Mouse (Mus musculus) right cerebral cortex, postnatal 25 days (tissue): ENCODE measurements around the gene A530016L24Rik.

ENCODE experiments used
- DNase-seq: peaks from one replicate; pipeline ENCODE4 v3.0.0; 2022

A530016L24Rik gene

DNA sequence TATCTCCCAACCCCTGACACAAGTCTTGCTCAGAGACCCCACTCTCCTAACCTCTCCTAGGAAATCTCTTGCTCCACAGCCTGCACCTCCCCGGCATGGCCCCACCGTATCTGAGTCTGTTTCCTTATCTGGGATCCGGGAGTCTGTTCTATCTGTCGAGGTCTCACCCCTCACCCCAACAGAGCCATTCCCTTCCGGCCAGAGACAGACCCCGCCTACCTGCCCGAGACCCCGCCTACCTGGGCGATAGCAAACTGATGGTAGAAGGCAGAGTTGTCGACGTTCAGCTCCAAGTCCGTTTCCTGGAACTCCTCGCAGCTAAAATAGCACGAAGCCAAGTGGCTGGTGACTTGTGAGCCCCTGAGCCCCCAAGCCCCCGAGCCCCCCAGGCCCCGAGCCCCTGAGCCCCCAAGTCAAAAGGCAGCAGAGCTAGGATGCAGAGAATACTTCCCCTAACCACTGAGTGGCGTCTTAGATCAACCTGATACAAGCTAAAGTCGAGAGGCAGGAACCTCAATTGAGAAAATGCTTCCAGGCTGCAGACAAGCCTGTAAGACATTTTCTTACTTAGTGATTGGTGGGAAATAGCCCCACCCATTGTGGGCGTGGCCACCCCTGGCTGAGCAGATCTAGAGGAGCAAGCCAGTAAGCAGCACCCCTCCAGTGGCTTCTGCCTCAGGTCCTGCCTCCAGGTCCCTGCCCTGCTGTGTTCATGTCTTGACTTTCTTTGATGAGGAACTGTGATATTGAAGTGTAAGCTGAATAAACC is 13.9 kb downstream of the A530016L24Rik start:
- DNase-seq = no peak

DNA sequence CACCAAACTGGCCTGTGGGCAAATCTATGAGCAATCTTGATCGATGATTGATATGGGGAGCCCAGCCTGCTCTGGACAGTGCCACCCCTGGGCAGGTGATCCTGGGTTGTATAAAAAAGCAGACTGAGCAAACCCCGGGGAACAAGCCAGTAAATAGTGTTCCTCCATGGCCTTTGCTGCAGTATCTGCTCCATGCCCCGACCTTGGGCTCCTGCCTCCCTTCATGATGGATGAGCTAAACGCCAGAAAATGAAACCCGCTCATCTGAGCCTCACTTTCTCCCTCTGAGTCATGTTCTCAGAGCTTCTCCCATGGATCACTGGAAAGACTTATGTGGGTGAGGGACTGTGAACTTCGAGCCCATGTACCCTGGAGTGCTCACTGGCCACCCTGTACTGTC is 17.0 kb downstream of the A530016L24Rik start:
- no peak for DNase-seq

DNA sequence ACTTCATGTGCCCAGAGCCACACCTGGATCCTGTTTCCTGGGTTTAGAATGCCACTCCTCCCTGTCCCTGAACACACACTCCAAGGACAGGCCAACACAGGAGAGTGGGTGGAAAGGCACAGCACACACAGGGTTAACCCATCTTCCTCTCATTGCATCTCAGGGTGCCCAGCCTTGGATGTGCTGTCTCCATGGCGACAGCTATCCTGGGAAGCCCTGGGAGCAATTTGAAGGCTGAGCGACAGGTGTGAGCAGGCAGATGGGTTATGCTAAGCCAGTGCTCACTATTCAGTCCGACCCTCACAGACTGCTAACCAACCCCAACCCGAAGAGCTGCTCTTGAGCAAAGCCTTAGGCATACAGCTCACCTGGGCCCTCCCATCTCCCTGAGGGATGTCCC is 18.0 kb downstream of the A530016L24Rik start:
- DNase-seq = no peak

DNA sequence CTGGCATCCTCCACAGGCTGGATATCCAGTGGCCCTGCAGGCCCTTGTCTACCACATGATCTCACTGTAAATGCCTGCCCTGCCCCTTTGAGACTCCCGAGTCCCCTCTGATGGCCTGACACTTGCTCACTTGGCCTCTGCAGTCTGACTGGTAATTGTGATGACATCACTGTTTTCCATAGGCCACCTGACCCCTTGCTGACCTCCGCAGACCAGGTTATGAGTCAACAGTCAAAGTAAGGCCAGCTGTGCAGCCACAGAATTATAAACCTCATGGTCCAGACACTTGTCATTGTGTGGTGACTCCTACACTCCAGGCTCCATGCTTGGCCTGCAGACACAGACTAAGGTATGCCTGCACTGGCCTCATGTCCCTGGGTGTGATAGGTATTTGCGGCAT is 18.7 kb downstream of the A530016L24Rik start:
- DNase-seq = no peak

DNA sequence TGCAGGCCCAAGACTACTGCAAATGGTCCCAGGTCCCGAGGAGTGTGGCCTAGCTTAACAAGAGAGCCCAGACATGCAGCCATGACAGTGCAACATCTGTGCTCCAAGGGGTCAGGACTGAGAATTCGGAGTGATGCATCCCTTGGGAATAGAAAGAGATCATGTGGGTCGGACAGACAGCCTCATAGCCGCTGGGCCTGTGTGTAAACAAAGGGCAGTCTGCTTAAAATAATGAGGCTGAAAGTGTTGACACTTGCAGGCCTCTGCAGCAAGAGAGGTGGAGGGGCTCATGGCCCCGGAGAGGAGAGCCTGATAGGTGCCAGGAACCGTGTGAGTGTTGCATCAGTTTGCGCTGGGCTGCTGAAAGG is 21.1 kb downstream of the A530016L24Rik start:
- no peak for DNase-seq

DNA sequence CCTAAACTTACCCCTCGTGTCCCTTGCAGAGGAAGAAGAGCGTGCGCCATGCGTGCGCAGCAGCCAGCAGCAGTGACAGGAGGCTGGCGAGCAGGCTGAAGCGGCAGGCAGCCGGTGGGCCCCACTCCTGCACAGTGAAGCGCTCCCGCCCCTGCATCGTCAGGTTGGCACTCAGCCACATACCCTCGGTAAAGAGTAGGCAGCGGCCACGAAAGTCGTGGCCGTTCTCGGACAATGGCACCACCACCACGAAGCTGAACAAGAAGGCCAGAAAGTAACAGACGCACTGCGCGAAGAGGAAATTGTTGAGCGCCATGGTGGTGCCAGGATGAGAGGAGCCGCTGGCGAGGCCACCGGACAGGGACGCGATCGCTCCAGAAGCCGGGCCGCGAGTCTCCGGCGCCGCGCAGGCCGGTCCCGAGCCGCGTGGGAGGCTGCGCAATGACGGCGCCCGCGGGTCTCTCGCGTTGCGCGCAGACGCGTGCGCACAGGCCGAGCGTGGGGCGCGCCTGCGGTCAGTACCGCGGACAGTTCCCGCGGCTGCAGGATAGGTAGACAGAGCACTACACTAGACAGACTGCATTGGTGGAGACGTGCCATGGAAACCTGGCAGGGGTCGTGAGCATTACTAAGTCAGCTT is 21.6 kb downstream of the A530016L24Rik start:
- DNase-seq = peak; percentile 85

DNA sequence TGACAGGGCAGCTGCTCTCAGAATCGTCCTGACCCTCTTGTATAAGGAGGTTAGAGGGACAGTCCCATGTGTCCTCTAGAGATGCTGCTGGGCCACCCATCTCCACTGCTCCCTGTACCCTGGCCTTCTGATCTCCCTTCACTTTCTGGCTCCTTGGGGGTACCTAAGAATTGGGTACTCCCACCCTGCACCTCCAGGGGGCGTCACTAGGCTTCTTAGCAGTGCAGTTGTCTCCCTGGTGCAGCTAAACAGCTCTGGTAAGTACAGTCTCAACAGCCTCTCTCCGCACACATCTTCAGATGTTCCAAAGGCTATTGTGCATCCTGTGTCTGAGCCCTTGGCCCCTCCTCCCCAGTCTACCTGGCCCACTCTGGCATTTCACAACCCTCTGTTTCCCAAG is 25.6 kb downstream of the A530016L24Rik start:
- DNase-seq = no peak

DNA sequence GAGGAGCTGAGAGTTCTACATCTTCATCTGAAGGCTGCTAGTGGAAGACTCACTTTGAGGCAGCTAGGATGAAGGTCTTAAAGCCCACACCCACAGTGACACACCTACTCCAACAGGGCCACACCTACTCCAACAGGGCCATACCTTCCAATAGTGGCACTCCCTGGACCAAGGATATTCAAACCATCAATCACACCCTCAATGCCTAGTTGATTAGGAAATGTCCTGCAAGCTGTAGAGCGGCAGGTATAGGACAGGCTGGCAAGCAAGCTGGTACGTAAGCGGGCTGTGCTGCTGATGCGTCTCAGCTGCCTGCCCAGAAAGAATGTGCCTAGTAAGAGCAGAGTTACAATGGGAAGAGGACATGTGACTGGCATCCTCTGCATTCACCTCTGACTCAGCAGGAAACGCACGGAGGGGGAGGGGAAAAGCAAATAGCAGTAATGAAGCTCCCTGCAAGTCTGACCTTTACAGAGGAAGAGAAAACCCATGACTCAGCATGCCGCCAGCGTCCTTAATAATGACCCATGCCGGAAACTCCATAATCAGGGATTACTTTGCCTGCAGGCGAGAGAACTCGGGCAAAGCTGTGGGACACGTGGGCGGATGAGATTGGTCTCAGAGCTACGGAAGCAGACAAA is 27.6 kb downstream of the A530016L24Rik start, which contains the start of gene Tmem179:
TSS of gene Tmem179 (minus strand) at position 51 of the 641 bp plus-strand sequence.
- no peak for DNase-seq

GRCm38 (mm10) chr12:112518105-112518504 is 28.9 kb downstream of the A530016L24Rik start:
- no peak for DNase-seq

GRCm38 (mm10) chr12:112533758-112534157 is 44.5 kb downstream of the A530016L24Rik start:
- no peak for DNase-seq

DNA sequence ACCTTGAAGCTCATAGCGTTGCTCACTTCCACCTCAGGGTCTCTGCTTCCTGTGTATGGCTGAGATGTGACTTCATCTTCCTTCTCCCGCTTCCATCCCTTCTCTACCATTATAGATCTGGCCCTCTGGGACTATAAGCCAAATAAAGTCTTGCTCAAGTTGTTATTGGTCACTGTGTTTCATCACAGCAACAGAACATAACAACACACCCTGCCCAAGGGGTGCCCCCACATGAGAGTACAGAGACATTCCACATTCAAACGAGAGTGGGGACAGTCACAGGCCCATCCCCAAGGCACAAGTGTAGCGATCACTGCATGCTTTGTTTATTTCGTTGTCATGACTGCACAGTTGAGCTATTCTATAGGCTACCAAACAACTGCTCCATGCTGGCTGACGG is 48.0 kb downstream of the A530016L24Rik start:
- DNase-seq = no peak

DNA sequence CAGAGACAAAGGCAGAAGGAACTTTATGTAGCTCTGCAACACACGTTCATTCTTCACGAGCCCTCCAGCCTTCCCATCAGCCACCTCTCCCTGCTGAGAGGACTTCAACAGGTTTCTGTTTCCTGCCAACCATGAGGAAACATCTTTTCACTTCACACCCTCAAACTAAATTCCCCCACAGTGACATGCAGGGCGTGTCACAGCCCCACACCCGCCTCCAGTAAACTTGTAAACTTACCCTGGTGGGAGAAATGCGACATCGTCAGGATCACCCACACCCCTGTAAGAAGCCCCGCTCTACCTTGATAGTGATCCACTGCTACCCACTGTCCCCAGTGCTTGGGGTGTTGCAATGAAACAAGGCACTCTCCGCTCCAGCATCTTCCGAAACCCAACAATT is 49.1 kb downstream of the A530016L24Rik start:
- DNase-seq = no peak

- DNase-seq = no peak
Measured at GRCm38 (mm10) chr12:112539466-112539965, 50.3 kb downstream of the A530016L24Rik start.

DNA sequence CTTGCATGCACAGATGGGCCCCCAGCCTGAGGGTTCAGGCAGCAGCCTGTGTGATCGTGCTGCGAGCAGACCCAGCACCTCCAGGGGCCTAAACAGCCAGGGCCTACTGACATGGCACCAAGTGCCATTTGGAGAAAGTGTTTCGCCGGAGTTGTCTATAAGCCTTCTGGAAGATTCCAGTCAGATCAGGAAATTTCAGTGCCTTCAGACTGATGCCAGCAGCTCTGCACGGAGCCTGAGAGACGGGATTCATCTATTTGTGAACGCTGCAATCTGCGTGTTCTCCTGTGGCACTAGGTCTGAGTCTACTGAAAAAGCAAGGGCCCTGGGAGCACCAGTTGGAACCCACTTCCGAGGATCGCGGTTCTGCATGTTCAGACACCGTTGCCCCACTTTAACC is 51.1 kb downstream of the A530016L24Rik start:
- DNase-seq = no peak

DNA sequence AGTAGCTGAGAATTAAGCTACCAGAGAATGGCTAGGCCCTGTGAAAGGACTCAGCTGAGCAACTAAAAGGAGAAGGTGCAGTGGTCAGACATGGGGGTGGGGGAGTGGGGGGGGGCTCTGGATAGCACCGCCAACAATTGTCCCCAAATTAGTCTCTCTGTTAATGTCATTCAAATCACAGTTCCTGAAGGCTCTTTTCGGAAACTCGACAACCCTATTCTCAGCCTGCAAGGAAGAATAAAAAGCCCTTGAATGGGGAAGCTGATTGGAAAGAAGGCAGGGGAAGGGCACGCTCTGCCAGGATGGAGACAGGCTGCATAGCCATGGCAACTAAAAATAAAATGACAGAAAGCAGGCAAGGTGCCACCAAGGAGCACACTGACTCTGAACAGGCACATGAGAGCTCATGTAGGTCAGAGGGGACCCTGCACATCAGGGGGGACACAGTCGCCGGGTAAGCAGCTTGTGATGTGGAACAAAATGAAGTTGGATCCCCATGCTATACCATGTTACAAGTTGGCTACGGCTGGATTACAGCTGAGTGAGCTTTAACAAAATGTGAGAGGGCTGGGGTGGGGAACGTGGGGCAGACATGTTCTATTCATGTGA is 52.3 kb downstream of the A530016L24Rik start:
- DNase-seq = no peak

DNA sequence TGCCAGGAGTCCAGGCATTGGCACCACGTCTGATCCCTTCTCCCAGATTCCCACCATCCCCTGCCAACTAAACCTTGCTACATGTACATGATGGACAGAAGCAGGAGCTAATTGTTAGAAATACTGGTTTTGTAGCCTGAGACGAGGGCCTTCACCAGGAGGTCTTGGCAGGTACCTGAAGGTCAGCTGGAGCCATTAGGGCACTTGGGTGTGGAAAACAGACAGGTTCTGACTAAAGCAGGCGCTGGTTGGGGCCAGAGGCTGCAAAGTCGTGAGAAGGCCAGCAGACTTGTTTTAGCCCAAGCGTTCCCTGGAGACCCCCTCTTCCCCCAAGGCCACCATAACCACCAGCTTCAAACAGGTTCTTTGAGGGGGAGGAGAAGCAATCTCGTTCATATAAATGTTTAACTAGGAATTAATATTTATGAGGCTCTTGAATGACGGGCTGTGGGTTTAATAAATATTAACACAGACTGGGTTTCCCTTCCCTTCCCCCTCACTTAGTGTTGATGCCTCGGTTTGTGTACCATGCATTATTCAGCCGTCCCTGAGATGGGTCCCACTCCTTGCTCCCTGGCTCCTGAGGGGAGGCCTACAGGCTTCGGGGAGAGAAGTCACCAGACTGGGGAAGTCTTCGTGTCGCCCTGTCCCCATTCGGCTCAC is 53.1 kb downstream of the A530016L24Rik start:
- no peak for DNase-seq

DNA sequence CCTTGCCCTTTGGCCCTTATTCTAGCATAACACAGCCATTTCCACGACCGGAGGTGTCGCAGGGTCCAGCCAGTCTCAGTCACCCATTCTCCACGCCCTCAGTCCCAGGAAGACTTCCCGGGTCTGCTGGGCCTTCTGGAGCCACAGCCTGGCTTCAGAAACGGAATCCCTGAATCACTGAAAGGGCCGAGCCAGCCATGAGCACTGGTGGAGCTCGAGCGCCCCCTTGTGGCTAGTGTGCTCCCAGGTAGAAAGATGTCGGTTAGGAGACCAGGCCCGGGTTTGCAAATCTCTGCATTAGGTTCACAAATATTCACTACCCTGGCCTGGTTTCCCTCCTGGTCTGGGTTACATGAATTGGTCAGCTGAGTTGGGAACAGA is 53.7 kb downstream of the A530016L24Rik start:
- peak; percentile 85 for DNase-seq

GRCm38 (mm10) chr12:112543941-112544340 is 54.7 kb downstream of the A530016L24Rik start:
- no peak for DNase-seq

DNA sequence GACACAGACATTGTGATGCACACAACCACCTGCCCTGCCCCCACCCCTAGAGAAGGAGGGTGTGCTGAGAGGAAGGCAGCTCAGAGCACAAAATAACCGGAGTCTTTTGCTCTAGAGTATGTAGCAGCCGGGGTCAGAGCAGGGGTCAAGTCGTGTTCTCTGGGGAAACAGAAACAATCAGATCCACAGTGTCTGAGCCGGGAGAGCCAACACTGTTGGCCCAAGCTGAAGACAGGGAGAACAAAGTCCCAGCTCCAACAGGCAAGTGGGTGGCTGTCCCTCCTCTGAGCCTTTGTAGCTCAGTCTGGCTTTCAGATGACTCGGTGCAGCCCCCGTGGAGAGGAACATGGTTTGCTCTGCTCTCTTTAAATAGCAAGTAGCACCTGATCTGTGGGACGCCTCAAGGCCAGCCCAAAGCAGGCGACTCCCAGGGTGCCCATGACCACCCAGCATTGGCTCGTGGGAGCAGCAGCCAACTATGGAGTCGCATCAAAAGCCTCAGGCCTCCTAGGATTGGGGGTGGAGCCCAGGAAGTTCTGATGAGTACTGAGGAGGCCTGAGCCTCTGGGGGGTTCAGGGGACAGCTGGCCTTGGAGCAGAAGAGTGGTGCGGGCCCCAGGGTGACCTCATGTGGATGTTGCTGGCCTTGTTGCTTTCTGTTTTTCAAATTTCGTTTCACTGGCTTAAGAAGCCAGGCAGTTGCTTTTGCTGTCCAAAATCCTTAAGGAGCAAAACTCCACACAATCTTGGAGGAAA is 55.9 kb downstream of the A530016L24Rik start:
- DNase-seq = no peak

GRCm38 (mm10) chr12:112546110-112546509 is 56.9 kb downstream of the A530016L24Rik start:
- DNase-seq = no peak

DNA sequence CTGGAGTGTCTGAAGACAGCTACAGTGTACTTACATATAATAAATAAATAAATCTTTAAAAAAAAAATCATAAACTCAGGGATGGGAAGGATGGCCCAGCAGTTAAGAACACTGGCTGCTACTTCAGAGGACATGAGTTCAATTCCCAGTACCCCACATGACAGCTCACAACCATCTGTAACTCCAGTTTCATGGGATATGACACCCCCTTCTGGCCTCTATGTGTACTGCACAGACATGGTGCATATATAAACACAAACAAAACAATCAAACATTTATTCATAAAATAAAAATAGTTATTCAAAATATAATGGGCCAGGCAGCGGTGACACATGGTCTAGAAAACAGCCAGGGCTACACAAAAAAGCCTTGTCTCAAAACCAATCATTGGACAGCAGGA is 60.0 kb downstream of the A530016L24Rik start:
- DNase-seq = no peak
